Mouse (Mus musculus) right cerebral cortex, postnatal 10 days (tissue): ENCODE measurements around the gene 2010003K11Rik.

ENCODE experiments used
- DNase-seq, 2 experiments: peaks; one replicate each; pipeline ENCODE4 v3.0.0; 2021; ENCODE audit warnings: low spot score in 2 of 2

Gene 2010003K11Rik

DNA sequence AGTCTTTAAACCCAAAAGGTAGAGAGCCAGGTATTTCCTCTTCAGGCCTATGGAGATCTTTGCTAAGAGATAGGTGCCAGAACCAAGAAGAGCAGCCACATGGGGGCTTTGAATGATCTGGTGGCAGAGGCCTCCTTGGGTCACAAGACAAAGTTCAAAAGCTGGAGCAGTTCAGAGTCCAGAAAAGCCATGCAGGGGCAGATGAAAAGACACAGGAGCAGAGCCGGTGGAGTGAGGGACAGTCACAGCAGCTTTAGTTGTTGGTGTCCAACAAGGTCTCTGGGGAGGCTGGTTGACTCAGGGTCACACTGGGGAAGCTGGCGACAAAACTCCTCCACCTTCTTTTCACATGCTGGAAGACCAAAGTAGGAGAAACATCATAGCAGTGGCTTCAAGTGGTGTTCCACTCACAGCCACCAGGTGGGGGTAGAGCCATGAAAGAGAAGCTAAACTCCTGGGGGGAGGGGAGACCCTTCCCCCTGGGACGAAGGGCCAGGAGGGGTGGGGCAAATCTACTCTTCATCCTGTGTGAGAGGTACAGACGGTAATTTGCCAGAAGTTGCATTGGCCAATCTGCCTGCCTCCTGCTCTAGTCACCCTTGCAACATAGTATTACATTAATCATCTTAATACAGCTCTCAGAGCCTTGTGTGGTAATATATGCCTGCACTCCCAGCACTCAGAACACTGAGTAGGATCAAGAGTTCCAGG, 965 bp downstream of the 2010003K11Rik start:
- peak; percentile 67 to 80 for DNase-seq

DNA sequence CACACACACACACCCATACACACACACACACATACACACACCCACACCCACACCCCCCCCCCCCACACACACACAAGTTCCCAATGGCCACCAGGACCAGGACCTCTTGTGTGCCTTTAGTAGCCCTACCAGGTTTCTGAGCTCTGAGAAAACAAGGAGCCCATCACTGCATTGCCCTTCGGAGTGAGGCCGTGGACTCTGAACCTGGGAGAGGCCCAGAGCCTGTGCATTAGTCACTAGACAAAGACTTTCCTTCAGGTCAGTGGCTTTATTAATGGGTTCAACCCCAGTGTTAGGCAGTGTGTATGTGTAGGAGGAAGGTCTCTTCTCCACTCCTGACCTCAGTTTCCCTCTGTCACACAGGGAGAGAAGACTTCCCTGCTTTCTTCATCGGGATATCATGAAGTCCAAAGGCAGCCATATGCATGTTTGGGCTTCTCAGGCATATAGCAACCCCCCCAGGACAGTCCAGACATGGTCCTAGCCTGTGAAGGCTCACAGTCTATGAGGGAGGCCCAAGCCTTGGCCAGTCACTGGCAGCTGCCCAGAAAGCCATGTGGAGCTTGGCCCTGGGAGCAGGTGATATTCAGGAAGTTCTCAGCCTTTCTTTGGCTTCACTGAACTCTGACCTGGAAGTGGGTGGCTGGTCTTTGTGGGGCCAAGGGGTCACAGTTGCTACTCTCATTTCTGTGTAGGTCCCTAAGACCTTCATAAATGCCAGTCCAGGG, 1.7 kb downstream of the 2010003K11Rik start:
- DNase-seq = no peak

DNA sequence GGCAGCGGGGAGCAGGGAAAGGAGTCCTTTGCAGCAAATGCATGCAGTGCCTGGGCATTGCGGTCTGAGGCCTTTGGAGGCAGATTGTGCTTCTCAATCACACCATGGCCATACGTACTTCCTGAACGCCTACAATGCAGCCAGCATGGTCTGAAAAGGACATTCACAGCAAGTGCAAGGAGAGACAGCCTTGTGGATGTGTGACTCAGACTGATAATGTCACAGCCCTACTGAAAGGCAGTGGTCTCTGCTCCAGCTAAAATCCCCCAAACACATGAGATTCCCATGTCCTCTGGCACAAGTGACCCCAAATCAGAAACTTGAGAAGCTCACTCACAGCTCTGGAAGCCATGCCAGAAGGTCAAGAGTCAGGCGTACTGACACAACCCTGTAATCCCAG, 2.6 kb downstream of the 2010003K11Rik start:
- DNase-seq = no peak

DNA sequence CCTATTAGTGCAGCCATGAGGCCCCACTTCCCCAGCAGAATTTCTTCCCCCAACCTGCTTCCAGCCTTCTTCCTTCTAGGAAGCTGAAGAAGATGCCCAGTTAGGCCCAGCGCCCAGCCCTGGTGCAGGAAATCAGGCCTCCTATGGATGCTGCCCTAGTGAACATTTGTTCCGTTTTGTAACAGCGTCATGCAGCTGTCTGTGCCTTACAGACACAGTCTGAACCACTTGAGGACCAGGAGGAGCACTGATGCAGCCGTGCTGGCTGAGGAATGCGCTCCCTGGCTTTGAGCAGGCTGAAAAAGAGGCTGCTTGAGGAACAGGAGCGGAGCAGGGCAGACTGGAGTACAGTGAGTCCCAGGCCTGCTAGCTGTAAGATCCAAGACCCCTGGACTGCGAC, 3.7 kb downstream of the 2010003K11Rik start:
- no peak for DNase-seq

DNA sequence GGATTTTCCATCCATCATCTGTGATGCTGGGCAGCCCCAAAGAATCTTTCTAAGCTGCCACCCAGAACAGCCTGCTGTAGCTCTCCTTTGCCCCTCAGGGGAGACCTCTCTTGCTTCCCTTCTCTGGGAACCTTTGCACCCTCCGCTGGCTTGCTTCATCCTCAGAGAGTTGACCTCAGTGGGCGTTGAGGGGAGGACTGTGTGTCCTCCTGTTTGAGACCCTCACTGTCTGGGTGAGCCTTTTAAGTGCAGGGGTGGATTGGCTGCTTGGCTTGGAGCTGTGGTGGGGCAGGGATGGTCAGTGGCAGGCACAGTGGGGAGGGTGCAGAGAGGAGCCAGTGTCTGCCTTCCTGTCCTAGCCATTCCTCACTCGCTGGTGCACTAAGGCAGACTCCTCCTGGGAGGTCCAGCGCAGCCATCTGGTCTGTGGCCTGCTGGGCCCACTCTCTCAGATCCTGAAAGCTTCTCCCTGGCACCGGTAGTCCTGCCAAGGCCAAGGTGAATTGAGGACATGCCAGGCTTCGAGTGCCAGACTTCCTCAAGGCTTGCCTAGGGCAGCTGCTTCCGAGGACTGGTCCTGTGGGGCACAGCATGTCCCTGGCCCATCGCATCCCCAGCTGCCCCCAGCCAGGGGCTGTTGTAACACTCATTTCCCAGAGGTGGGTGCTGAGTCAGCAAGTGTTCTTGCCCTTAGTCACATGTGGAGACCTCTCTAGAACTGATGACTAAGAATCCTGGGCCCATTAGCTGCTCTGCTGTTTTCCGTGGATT, 5.7 kb downstream of the 2010003K11Rik start:
- peak; percentile 72 to 75 for DNase-seq

DNA sequence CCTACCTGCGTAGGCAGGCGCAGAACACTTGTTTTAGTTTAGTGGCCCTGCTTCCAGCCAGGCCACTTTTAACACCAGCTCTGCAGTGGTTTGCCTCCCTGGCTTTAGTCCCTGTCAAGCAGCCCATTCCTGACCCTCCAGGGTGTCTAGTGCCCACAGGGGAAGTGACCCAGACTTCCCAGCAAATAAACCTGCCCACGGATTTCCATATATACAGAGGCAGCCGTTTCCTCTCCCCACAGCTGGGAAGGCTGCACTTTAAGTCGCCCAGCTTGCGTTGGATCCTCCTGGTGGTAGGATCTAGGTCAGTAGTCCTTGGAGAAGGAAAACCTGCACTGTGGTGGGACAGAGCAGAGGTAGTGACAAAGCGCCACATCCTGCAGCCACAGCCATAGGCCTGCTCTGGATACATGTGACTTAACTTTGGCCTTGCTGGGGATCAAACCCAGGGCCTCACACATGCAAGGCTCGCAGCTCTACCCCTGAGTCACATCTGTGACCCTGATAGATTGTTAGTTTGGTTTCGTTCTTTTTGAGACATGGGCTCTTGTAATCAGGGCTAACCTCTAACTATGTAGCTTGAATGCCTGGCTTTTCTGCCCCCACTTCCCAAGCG, 7.2 kb downstream of the 2010003K11Rik start:
- no peak for DNase-seq

DNA sequence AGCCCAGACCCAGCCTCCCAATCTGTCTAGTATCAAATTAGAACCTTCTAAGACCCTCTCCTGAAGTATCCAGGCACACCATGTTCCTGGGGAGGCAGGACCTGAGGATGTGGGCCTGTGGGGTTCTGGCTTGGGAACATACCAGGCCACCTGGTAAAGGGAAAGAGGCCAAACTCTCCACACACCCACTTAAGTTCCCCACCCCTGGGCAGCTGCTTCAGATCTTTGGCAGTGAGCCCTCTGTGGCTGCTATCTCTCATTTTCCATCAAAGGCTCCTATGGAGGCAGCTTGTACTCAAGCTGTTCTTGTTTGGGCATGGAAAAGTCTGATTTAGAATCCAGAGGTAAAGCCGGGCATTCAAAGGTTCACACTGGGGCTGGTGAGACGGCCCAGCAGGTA, 10.5 kb downstream of the 2010003K11Rik start:
- DNase-seq = no peak

DNA sequence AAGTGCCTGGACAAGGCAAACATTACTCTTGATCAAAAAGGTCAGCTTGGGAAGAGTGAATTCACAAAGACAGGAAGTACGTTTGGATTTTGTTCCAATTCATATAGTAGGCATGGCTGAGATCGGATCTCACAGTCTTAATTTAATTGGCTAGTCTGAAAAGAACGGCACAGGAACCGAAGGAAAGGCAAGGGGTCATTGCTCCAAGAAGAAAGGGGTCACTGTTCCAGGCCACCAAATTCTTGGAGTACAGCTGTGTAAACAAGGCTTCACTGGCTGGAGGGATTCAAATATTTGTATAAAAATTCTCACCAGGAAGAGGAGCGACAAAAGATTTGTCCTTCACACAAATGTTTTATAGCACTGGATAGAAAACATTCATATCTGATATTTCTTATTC, 13.4 kb downstream of the 2010003K11Rik start:
- no peak for DNase-seq

DNA sequence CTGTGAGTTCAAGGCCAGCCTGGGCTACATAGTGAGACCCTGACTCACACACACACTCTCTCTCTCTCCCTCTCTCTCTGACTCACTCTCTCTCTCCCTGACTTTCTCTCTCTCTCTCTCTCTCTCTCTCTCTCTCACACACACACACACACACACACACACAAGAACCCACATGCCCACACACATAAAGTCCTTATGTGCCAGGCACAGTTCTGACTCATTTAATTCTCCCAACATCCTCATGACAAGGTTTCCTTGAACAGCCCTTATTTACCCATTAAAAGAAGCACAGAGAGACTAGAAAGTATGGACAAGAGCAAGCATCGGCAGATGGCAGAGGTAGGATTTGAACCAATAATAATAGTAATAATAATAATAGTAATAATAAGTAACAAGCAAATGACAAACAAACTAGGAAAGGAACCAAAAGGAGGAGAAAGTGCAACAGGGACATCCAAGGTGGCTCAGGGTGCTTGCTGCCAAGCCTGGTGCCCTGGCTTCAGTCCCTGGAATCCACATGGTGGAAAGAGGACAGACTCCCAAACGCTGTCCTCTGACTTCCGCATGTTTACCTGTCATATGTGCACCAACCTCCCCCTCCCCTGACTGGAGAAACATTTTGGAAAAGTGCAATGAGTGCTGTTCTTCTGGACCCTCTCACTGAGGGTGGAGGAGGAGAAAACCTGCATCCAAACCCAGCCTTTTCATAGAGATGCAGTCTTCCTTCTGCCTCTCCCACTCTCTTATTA, 16.1 kb downstream of the 2010003K11Rik start:
- DNase-seq = no peak

DNA sequence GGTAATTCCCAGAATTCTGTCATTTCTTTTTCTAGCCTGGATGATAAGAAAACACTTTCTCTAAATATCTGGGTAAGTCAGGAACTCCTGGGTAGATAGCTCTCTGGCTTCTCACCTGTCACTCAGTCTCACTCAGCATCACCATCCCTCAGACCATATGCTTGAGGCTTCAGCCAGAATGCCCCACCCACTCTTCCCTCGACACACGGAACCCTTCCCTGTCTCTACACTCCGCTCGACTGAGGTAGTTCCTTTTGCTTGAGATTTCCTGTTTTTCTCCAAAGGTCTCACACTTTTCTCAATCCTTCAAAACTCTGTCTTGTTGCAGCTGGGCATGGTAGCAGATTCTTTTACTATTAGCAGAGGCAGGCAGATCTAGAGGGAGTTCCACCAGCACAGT, 17.1 kb downstream of the 2010003K11Rik start:
- no peak for DNase-seq

DNA sequence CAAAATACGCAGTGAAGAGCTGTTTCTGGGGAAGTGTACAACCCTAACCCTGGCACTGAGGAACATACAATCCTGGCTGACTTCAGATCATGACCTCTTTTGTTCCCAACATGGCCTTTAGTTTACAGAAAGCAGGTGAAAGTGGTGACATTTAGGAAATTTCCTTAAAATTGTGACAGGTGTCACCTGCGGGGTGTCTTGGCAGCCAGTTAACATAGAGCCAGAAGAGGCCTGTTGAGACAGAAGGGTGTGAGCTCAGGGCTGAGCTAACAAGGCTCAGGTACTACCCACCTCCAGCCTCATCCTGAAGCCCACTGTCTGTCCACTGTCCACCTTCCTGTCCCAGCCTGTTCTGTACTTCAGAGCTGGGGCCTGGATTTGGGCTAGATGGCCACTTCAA, 18.3 kb downstream of the 2010003K11Rik start:
- DNase-seq = no peak

DNA sequence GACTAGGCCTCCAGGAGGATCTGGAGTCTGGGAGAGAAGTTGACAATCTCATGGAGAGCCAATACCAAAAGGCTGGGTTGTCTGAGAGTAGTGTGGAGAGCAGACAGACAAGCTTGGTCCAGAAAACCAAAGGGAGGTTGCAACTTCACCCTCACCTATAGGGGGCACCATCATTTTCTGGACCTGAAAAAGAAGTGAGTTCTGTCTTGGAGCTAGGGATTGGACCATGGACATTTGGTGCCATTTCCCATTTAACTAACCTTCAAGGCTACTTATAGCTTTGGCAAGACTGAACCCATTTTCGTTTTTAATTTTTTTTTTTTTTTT, 20.2 kb downstream of the 2010003K11Rik start:
- DNase-seq = no peak

DNA sequence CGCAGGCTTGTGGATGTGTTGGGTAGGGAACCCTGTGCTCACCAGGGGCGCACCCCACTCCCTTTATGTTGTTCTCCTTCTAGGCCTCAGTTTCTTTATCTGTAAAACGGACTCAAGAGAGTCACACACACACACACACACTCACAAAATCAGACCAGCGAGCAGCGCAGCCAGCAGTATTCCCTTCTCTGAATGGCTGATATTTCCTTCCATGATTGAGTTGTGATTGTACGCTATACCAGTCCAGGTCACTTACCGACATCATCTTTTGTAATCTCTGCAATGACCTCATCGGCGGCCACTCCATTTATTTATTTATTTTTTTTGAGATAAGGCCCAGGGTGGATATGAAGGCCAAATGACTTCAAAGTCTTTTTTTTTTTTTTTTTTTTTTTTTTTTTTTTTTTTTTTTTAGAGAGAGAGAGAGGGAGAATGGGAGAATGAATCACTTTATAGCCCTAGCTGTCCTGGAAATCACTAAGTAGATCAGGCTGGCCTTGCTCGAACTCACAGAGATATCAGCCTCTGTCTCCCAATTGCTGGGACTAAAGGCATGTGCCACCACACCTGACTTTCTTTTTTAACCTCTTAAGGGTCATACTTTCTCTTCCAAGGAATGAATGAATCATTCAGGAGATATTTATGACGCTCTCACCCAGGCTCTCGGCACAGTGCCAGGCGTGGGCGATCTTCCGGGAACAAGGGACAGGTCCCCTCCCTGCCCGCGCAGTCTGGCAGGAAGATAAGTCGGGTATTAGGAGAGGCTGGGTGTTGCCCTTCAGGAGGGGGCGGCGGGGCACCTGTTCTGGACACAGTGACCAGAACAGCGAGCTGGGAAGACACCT, 20.8 kb downstream of the 2010003K11Rik start, which contains the start of gene Syt12:
Syt12 (minus strand) TSS at position 103 of the 845 bp plus-strand sequence.
- DNase-seq = peak; percentile 57 to 62

DNA sequence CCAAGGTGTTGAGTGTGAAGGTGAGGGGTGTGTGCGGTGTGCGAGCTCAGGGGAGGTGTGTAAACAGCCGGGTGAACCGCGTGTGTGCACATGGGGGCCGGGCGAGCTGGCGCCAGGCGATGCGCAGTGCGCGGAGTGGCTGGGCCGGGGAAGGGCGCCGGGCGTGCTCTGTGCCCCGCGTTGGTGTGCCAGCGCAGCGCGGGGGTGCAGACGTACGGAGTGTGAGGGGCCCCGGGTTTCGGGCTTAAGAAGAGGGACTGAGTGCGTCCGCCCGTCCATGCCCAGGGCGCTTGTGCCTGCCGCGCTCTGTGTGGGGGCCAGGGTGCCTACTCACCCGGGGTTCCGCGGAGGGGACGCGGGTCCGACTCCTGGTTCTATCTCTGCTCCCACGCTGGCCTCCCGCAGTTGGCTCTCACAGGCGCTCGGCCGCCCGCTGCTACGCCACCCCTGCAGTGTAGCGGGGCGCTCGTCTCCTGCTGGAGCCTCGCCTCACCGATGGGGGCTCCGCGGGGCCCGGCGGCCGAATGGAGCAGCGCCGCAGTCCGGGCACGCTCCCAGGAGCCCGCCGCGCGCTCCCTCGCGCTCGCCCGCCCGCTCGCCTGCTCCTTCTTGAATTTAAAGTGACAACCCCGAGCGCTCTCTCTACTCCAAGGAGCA, 21.7 kb downstream of the 2010003K11Rik start:
- DNase-seq = peak; percentile 72 to 73

DNA sequence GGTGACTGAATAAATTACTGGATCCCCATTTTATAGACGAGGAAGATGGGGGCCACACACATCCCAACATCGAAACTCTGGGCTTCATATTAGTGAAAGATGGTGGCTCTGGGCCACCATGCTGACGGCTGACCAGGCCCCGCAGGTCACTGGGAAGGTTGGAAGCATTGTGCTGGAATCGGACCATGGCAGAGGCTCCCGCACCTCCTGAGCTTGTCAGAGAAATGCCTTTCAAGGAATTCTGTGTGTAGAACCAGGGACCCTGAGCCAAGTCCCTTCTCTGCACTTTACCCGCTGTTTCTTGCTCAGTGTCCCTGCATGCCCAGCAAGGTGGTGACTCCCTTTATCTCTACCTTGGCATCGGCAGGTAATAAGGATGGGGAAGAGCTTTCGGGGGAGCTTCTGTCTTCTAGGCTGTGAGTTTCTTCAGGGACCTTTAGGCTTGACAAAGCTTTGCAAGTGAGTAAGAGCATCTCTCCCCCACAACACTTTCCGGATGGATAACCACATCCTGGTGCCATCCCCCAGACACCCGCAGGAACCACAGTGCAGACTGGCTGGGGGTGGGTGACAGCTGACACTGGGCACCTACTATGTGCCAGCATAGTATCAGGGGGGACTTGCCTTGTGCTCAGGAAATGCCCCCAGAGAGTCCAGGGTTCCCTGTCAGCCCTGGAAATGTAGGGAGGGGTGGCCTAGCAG, 23.0 kb downstream of the 2010003K11Rik start:
- DNase-seq = no peak

DNA sequence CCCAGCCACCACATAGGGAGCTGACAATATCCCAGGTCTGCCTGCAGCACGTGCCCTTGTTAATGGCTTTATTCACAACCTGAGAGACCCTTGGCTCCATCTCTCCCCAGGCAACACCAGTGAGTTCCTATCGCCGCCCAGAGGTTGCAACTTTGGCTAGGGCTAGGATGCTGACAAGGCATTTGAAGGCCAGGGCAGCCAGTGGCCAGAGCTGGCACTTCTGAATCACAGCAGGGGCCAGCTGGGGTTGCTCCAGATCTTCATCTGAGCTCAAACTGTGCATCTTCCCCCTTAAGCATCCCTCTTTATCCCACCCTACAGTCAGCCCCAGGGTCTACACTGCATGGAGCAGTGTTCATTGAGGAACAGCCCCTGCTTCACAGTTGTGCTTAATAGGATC, 23.6 kb downstream of the 2010003K11Rik start:
- no peak for DNase-seq

DNA sequence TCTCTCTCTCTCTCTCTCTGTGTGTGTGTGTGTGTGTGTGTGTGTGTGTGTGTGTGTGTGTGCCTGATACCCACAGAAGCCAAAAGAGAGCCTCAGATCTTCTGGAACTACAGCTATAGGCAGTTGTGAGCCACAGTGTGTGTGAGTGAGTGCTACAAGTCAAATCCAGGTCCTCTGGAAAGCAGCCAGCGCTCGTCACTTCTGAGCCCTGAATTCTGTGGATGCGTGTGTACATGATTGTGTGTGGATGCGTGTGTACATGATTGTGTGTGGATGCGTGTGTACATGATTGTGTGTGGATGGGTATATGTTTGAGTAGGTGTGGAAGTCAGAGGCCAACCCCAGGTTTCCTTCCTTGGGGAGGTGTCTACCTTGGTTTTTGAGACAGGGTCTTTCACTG, 24.8 kb downstream of the 2010003K11Rik start:
- no peak for DNase-seq

DNA sequence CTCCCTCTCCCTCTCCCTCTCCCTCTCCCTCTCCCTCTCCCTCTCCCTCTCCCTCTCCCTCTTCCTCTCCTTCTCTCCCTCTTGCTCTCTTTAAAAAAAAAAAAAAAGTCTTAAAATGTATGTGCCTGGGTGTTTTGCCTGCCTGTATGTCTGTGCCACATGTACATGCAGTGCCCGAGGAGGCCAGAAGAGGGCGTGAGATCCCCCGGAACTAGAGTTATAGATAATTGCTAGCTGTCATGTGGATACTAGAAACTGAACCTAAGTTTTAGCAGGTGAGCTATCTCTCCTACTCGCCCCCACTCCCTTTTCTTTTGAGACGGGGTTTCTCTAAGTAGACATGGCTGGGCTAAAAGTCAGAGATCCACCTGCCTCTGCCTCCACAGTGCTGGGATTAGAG, 30.0 kb downstream of the 2010003K11Rik start:
- no peak for DNase-seq

DNA sequence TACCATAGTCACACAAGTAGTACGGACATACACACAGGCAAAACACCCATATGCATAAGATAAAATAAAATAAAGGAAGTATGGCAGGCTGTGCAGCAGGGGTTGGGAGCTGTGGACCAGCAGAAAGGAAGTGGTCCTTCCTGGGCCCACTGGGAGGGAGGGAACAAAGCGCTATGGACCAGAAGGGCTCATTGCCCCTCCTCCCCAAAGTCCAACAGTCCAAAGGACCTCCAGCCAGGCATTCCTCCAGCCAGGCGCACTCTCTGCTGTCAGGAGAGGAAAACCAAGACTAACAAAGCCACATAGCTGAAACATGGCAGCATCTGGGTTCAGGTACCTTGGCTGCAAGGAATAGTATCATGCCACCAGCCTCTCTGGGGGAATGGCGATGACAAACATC, 33.7 kb downstream of the 2010003K11Rik start:
- no peak for DNase-seq
